Mouse (Mus musculus) heart, postnatal 0 days (tissue): ENCODE results near the gene Nmnat2. TPM values are rescaled to one million over a fixed set of nuclear protein-coding genes. Genes with fewer than 3 reads are reported as not detected.

Source experiments
- ATAC-seq: fragments of 200-750 bp; cut with Nextera tagmentation; 2 replicates; pipeline ENCODE4 v1.8.0; 2017; ENCODE audit warnings: low read depth, moderate number of reproducible peaks, moderate library complexity; ENCODE audit not compliant: insufficient read depth
- DNase-seq: peaks from one replicate; pipeline ENCODE4 v3.0.0-alpha.2; 2016; ENCODE audit warnings: low spot score
- H3K27ac ChIP-seq: fragments of 300-500 bp; sonication (generic); 2 replicates; pipeline ENCODE4 v1.5.1; 2014; ENCODE audit warnings: low read depth, mild to moderate bottlenecking
- H3K27me3 ChIP-seq: fragments of 300-500 bp; sonication (generic); 2 replicates; pipeline ENCODE4 v1.6.1; 2014; ENCODE audit warnings: low read length, mixed read lengths; ENCODE audit not compliant: control insufficient read depth, insufficient read depth
- H3K36me3 ChIP-seq: fragments of 300-500 bp; sonication (generic); replicated peaks from 2 replicates; pipeline ENCODE4 v1.6.1; 2014; ENCODE audit warnings: low read length, mixed read lengths; ENCODE audit not compliant: control insufficient read depth, insufficient read depth
- H3K4me1 ChIP-seq: fragments of 300-500 bp; sonication (generic); 2 replicates; pipeline ENCODE4 v1.6.1; 2014; ENCODE audit warnings: antibody characterized with exemption; ENCODE audit not compliant: control insufficient read depth, insufficient read depth
- H3K4me2 ChIP-seq: fragments of 300-500 bp; sonication (generic); 2 replicates; pipeline ENCODE4 v1.6.1; 2014; ENCODE audit warnings: low read depth, mild to moderate bottlenecking, low read length, moderate library complexity
- H3K4me3 ChIP-seq: fragments of 300-500 bp; sonication (generic); 2 replicates; pipeline ENCODE4 v1.5.1; 2014; ENCODE audit warnings: low read depth, low read length
- H3K9ac ChIP-seq: fragments of 300-500 bp; sonication (generic); replicated peaks from 2 replicates; pipeline ENCODE4 v1.6.1; 2014; ENCODE audit warnings: low read depth, low read length, mixed read lengths
- H3K9me3 ChIP-seq: fragments of 300-500 bp; sonication (generic); replicated peaks from 2 replicates; pipeline ENCODE4 v1.6.1; 2016; ENCODE audit warnings: low read length; ENCODE audit not compliant: control insufficient read depth
- CTCF ChIP-seq: IDR thresholded peaks from 2 replicates; pipeline ENCODE4 v1.5.1; 2016; ENCODE audit warnings: antibody characterized with exemption, control low read depth, low read depth
- EP300 ChIP-seq: IDR thresholded peaks from 2 replicates; pipeline ENCODE4 v1.6.1; 2016; ENCODE audit warnings: antibody characterized with exemption, low read depth
- WGBS: fragments of 180-500 bp; shearing (Covaris S2); extraction: QIAGEN DNeasy Blood & Tissue Kit; methylation state at CpG from one replicate; pipeline ENCODE4 v1.1.7; 2014; 5-methylcytosine and 5-hydroxymethylcytosine counted together
- polyA plus RNA-seq: library from polyadenylated mRNA; unstranded; fragments of >200 nt; fragmentation: Nextera tagmentation; extraction: Ambion mirVana; gene quantifications from 2 replicates; pipeline ENCODE4 v1.2.1, GENCODE M21; 2015
- total RNA-seq: library from RNA; depleted of rRNA; stranded (reverse); fragments of >200 nt; gene quantifications from 2 replicates; pipeline ENCODE4 v1.2.3, GENCODE M21; 2014; ENCODE audit warnings: low replicate concordance

The Nmnat2 gene
- total and polyA plus RNA-seq, 2 experiments from 2014 or later: 0.57 to 0.69 TPM

DNA sequence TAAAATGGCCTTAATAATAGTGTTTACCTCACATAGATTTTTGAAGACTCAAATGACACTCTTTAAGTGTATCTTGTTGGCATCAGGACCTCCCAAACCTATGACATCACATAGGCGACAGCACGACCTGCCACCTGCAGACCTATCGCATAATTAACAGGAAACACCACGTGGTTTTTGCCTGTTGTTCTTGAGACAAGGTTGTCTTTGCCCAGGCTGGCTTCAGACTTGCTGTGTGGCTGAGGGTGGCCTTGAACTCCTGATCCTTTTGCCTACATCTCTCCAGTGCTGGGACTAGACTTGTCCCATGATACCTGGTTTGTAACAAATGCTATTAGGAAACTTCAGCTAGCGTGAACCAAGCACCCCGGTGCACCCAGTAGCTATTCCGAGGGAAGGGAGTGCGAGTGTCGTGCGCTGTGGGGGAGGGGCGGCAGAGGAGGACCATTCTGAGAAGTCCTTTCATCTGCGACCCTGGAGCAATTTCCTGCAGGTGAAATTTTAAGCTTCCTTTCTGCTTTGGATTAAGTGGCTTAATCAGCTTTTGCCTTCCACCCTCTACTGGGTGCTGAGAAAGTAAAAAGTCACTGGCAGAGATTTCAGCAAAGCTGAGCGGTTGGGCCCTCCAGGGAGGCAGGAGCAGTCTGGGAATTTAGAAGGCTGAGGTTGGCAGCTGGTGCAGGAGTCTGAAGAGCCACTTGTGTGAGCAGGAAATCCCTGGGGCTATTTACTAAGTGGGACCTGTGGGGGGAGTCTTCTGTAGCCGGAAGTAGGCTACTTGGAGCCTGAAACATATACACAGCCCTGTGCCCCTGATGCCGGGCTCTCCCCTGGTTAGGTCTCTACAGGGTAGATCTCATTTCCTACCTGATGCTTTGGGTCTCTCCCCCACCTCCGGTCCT lies 141.3 kb downstream of the Nmnat2 start:
- no peak overlapping the region for H3K27ac ChIP-seq

GRCm38 (mm10) chr1:153097017-153097675 lies 142.4 kb downstream of the Nmnat2 start:
- Histone ChIP-seq H3K4me2 (no peak overlapping the region), H3K9me3 (no peaks in the 10 kb centered on the region), H3K36me3 (no peaks in the 10 kb centered on the region), H3K4me3 (no peak overlapping the region), H3K9ac (no peak overlapping the region), H3K4me1 (no peaks in the 10 kb centered on the region), H3K27ac (no peak overlapping the region), H3K27me3 (no peaks in the 10 kb centered on the region)
- TF ChIP-seq EP300: no peak
- no peak for TF ChIP-seq CTCF
- 90% methylated on average over 6 of the region's 6 CpGs for WGBS
- DNase-seq (no peak), ATAC-seq (no peak)

More for the DNA sequence above, 141.3 kb downstream of the Nmnat2 start:
- Histone ChIP-seq H3K4me2 (no peak overlapping the region), H3K4me1 (0 out of 2 replicates have a peak, but pooled peaks cover 4% of the 10 kb centered on the region), H3K4me3 (no peak overlapping the region), H3K27me3 (no peaks in the 10 kb centered on the region), H3K9ac (no peak overlapping the region), H3K9me3 (no peaks in the 10 kb centered on the region), H3K36me3 (no peaks in the 10 kb centered on the region)
- ATAC-seq: no peak
- DNase-seq: no peak
- 26% methylated on average over 16 of the region's 16 CpGs for WGBS
- TF ChIP-seq CTCF (no peak), EP300 (no peak)

- Histone ChIP-seq H3K9me3 (no peaks in the 10 kb centered on the region), H3K27ac (no peak overlapping the region), H3K4me1 (no peaks in the 10 kb centered on the region), H3K4me3 (no peak overlapping the region), H3K9ac (no peak overlapping the region), H3K4me2 (no peak overlapping the region), H3K27me3 (no peaks in the 10 kb centered on the region), H3K36me3 (no peaks in the 10 kb centered on the region)
- ATAC-seq (no peak), DNase-seq (no peak)
- TF ChIP-seq EP300 (no peak), CTCF (no peak)
- 60% methylated on average over 11 of the region's 11 CpGs for WGBS
These were observed 143.8 kb downstream of the Nmnat2 start for GRCm38 (mm10) chr1:153098586-153098985.

- no peaks in the 10 kb centered on the region for H3K36me3 ChIP-seq
- peak overlapping the region; percentile 30 for H3K27ac ChIP-seq
- DNase-seq: no peak
- no peaks in the 10 kb centered on the region for H3K27me3 ChIP-seq
- ATAC-seq: no peak
- no peak overlapping the region for H3K4me3 ChIP-seq
- TF ChIP-seq CTCF (no peak), EP300 (no peak)
- no peak overlapping the region for H3K4me2 ChIP-seq
- no peaks in the 10 kb centered on the region for H3K9me3 ChIP-seq
- H3K9ac ChIP-seq: no peak overlapping the region
- 35% methylated on average over 9 of the region's 9 CpGs for WGBS
- H3K4me1 ChIP-seq: peaks cover 3% of the 10 kb centered on the region; the same call in 1 of the 2 replicates
These were observed 146.1 kb downstream of the Nmnat2 start for GRCm38 (mm10) chr1:153100912-153101311.

DNA sequence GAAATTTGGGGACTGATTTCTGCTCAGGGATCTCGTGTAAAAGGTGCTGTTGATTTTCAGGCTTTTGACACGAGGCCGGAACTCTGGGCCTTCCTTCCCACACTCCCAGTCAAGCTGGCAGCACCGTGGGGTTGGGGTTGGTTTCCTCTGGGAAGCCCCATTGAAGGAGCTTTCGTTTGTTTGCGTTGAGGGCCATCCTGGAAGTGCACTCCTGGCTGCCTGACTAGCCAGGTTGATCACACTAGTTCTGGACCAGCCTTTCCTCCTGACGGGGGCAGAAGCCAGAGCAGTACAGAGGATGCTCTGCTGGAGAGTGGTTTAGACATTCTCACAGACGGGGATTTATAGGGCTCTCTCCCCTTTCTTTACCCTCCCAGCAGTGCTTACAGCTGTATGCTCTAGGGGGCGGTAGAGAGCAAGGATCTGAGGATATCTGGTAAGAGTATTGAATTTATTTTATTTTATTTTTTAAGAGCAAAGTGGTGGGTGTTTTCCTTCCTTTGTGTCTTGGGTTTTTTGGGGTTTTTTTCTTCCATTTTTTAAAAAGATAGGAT lies 146.6 kb downstream of the Nmnat2 start:
- DNase-seq: peak; percentile 35
- peaks cover 8% of the 10 kb centered on the region; the same call in 1 of the 2 replicates for H3K4me1 ChIP-seq
- 31% methylated on average over 9 of the region's 9 CpGs for WGBS
- TF ChIP-seq EP300 (no peak), CTCF (peak; percentile 82)
- no peak overlapping the region for H3K9ac ChIP-seq
- no peak overlapping the region for H3K4me2 ChIP-seq
- peak; percentile 58 for ATAC-seq
- no peaks in the 10 kb centered on the region for H3K27me3 ChIP-seq
- no peaks in the 10 kb centered on the region for H3K9me3 ChIP-seq
- no peak overlapping the region for H3K4me3 ChIP-seq
- H3K27ac ChIP-seq: peak overlapping the region; percentile 30
- H3K36me3 ChIP-seq: no peaks in the 10 kb centered on the region
